Mouse (Mus musculus) hindlimb bud, embryonic 11.5 days (tissue): Measurements from ENCODE around the gene Rab6b.

ENCODE experiments used
- DNase-seq: peaks from one replicate; pipeline ENCODE4 v3.0.0-alpha.2; 2012; ENCODE audit warnings: low read depth, low spot score; ENCODE audit errors: extremely low spot score

The Rab6b gene

DNA sequence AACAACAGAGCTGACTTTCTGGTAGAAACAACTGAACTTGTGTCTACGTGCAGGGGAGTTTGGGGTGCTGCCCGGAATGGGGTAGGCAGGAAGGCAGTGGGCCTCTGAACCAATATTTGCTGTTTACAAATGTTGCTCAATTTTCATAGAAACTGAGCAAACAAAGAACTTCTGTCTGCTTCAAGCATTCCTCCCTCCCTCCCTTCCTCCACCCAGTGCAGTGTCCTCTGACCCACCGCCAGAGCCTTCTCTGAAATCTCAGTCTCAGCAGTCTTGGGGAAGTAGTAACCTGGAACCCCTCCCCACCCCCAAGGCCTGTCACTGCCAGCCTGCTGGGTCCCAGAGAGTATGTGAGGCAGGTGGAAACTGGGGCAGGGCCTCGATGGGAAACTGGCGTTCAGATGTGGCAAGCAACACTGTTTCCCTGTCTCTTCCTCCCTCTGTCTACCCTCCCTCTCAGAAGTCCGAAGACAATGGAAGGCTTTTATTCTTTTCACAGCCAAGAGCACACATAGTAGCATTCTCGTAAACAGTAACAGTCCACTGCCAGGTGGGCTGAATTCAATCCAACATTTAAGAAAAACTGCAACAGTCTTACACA is 123.1 kb downstream of the Rab6b start:
- no peak for DNase-seq
